Mouse (Mus musculus) spleen, adult 2 months (tissue): ENCODE data around the gene Plxdc2.

Source experiments
- CTCF ChIP-seq: fragments of 200-500 bp; IDR thresholded peaks from 2 replicates; pipeline ENCODE4 v1.5.1; 2011; ENCODE audit warnings: mild to moderate bottlenecking, inconsistent platforms; ENCODE audit not compliant: insufficient read depth, insufficient read length, insufficient replicate concordance; ENCODE audit errors: extremely low read depth
- POLR2A ChIP-seq: fragments of 200-500 bp; IDR thresholded peaks from 2 replicates; pipeline ENCODE4 v1.6.1; 2011; ENCODE audit warnings: low read depth, low read length, inconsistent platforms

DNA sequence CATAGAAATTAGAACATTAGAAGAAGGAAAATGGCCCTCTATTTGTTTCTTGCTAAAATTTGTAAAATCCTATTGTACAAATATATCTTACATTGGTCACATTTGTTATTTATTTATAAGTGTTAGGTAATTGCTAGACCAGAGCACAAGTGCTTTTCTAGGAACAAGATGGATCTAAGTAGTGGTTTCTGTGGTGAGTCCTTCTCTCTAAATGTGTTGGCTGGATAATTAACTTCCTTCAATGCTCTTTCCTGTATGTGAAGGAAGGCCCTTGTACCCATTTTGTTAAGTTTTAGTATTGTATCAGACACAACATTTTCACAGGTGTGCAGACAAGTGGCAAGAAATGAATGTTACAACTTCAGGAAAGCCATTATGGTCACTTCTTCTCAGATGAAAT is 30.6 kb downstream of the Plxdc2 start:
- TF ChIP-seq CTCF (no peak), POLR2A (no peak)
